Mouse (Mus musculus) layer of hippocampus, adult 8-10 months (tissue): ENCODE measurements around the gene Phf10. TPM values are rescaled to one million over a fixed set of nuclear protein-coding genes. Genes with fewer than 3 reads are reported as not detected.
A peak's percentile ranks its signal among the peaks of the same experiment; 100 is the strongest.
"Not testable (repeated sequence)": the region's sequence is repeated elsewhere in the genome, so short reads cannot be mapped to it uniquely, and the experiment has no call there.

ENCODE experiments used
- DNase-seq, 2 experiments: peaks; one replicate each; pipeline ENCODE4 v3.0.0; 2022; ENCODE audit warnings: low spot score in 2 of 2
- total RNA-seq, 4 experiments: library from RNA; stranded (reverse); gene quantifications; 2 replicates each; pipeline ENCODE4 v1.2.4; 2022

The Phf10 gene
- total RNA-seq, 4 experiments from 2014 or later, result 51.9 to 58.2 (median 55.7) TPM

DNA sequence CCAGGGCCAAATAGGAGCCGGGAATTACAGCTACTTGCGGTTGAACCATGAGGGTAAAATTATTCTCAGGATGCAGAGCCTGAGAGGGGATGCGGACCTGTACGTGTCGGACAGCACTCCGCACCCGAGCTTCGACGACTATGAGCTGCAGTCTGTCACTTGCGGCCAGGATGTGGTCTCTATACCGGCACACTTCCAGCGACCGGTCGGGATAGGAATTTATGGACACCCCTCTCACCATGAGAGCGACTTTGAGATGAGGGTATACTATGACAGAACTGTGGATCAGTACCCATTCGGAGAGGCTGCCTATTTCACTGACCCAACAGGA lies 17.4 kb downstream of the Phf10 start:
- DNase-seq, result peak in 1 of 2 experiments; percentile 7

DNA sequence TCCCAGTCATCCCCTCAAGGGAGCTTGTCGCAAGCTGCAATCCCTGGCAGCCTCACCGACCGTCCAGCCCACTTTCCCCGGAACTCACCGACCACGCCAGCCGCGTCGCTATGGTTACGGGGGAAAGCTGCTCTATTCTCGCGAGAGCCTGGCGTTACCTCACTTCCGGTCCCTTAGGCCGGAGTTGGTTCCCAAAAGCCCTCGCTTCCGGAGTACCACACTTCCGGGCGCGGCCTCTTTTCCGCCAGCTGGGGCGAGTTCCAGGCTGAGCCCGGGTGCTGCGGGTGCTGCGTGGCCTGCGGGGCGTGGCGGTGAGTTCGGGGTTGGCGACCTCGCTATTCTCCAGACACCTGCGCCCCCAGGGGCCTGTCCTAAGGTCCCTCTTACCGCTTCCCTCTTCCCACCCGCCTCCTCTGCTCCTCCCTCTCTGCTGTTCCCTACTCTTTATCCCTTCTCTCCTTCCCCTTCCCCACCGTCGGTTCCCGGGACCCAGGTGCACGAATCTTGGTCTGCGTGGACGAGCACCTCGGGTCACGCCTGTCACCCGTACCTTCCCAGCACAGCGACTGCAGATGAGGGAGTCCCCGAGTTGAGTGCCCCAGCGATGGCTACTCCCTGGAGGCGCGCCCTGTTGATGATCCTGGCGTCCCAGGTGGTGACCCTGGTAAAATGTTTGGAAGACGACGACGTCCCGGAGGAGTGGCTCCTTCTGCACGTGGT lies 17.9 kb downstream of the Phf10 start, which contains the start of the genes Wdr27 and 1600012H06Rik:
TSS of gene Wdr27 (minus strand) at position 150 of the 720 bp plus-strand sequence.
TSS of gene 1600012H06Rik (plus strand) at position 176 of the 720 bp plus-strand sequence.
- DNase-seq, result peak; percentile 98

DNA sequence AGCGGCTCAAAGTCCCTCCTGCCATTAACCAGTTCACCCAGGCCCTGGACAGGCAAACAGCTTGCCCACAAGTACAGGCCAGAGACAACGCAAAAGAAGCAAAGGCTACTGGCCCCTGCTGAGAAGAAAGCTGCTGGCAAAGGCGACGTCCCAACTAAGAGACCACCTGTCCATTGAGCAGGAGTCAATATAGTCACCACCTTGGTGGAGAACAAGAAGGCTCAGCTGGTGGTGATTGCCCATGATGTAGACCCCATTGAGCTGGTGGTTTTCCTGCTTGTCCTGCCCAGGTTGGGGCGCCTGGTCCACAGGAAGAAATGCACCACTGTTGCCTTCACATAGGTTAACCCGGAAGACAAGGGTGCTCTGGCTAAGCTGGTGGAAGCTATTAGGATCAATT lies 18.9 kb downstream of the Phf10 start:
- DNase-seq, result peak in 1 of 2 experiments; percentile 13

DNA sequence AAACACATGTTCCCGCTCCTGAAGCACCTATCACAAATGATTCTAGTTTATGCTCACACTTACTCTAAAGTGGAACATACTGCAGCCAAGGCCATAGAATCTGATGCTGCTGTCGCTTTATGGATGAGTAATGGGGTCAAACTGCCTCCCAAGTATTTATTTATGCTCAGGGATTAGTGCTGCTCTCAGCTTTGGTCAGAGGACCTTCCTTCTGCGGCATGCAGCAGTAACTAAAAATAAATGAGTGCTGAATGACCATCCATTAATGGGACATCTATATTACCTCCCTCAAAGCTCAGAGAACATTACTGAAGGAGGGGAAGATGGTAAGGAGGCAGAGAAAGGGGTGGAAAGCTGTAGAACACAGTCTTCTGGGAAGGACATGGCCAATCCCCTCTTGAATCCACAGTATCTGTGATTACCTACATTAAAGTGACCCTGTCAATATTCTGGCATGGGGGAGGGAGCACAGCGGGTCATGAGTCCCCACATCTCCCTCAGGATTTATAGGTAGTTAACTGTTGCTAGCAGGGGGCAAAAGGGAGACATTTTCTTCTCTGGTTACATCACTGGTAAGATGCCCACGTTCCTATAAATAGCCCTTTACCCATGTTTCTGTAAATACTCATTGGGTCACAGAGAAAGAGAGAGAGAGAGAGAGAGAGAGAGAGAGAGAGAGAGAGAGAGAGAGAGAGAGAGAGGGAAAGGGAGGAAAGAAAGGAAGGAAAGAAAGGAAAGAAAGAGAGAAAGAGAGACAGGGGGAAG lies 25.1 kb downstream of the Phf10 start:
- no peak for DNase-seq

DNA sequence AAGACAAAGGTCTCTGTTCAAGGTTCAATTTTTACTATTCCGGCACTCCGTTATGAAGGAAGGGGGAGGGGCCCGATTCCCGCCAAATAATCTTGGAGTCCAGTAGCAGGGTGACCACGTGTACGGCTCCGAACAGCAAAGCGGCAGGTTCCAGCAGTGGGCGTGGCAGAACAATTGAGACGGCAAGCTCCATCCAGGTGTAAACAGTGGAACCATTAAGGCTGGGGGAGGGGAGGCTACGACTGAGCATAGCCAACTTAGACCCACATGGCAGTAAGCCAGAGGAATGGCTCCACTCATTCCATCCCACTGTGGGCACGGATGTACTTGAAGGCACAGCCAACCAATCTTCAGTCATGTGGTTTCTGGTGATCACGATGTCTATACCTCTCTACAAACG lies 25.8 kb downstream of the Phf10 start:
- not testable (repeated sequence) for DNase-seq

DNA sequence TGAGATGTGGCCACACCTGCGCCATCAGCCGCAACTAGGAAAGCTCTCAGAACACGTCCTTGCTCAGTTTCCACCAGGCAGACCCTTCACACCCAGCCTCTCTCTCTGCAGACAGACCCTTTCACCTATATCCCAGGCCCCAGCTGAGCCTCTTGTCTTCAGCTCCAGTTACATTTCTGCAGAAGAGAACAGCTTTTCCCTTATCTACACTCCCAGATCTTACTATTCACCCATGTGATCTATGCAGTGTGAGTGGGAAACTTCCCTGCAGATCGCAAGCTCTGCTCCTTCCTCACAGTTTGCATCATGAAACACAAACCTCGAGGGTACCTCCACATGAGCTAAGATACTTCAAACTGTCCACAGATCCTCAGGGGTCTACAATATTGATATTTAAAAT lies 29.6 kb downstream of the Phf10 start:
- no peak for DNase-seq

DNA sequence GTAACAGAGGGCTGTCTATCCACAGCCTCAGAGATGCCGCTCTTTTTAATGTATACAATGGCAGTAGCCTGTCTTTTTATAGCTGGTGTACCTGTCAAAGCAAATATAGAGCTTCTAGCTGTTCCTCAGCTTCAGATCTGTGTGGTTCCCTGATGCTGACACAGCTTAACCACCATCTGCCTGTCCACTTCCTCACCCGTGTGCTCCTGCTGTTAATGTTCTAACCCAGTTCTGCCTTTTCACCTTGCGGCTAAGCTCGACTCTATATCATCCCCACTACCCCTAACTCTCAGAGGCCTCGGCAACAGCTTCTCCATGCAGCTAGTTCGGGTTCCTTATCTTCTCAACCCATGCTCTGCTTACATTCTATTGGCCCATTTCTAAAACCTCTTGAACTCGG lies 30.4 kb downstream of the Phf10 start:
- no peak for DNase-seq

DNA sequence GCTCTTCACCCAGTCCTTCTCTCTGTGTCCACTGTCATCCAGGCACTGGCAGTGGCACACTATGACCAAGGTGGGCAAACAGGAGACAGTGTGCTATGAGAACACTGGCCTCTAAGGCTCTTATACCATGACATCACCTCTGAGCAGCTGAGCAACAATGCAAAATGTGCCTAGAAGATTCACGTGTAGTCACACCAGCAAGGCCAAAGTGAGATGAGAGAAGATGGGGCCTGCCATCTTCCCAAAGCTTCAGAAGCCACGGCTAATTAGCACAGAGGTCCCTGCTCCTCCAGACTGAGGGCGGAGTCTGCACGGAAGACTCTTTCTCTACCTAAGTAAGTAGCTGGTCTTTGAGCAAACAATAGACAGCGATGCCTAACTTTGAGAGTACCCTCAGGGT lies 32.4 kb downstream of the Phf10 start:
- DNase-seq, result no peak

DNA sequence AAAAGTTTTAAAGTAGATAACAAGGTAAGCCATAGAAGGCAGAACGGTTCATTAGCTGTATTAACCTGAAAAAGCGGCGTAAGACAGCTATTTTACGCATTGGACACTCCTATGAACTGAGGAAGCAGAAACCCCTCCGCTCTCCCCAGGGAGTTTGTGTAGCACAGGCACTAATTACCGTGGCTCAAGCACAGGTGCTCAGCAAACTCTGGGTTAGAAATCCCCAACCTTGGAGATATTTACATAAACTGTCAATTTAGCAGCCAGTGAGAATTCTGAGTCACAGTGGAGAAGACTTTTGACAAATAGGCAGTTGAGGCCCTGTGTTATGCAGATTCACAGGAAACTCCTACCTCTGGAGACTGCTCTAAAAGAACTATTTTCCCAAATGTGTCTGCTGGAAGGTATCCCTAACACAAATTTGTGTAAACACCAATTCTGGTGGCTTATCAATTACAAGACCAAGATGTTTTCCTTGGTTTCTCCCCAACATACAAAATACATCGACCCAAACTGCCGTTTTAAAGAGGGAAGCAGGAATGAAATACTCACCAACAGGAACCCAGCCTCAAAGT lies 33.3 kb downstream of the Phf10 start:
- DNase-seq, result no peak

DNA sequence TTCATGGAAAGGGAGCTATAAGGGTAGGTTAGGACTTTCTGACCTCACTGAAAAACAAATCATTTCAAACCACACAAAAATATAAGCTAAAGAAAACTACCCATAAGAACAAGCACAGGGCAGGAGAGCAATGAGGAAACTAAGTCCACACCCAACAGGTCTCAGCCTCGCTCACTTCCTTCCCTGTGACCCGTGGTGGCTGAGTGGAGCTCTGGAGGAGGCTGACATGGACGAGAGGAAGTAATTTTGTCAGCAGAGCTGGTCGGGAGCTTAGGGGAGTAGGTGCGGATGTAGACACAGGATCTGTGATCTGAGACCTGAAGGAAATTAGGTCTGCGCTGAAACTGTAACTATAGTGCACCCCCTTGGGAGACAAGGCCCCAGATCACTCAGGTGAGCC lies 39.5 kb downstream of the Phf10 start:
- DNase-seq, result no peak

DNA sequence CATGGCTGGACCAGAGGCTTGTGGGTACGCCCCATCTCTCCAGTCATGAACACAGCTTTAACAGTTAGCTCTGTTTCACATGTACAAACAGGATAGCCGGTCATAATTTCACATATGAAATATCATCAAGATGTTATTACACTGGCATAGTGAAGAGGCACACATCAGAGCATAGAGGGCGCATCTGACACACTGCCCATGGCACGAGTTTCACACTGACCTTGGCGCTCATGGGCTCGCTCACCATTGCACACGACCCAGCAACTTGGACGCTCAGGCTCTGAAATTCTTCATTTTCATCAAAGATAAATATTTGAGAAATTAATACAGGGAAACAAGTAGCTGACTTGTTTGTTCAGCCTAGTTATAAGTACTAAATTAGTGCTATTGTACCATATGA lies 43.2 kb downstream of the Phf10 start:
- DNase-seq, result no peak

DNA sequence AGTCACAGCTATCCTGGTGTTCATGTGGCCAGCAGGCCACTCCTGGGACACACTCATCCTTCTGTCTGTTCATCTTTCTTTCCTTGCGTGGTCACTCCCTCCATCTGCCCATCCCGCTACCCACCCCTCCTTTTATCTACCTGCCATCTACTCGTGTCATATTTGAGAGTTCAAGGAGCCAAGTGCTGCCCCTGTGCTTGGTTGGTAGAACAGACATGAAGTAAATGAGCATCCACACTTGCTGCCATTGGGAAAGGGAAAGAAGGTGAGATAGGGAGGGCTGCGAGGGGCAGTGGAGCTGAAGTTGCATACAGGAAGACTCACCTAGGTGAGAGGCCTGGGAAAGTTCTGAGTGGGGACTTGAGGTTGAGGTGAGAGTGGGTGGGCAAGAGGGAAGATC lies 46.7 kb downstream of the Phf10 start:
- DNase-seq, result no peak

DNA sequence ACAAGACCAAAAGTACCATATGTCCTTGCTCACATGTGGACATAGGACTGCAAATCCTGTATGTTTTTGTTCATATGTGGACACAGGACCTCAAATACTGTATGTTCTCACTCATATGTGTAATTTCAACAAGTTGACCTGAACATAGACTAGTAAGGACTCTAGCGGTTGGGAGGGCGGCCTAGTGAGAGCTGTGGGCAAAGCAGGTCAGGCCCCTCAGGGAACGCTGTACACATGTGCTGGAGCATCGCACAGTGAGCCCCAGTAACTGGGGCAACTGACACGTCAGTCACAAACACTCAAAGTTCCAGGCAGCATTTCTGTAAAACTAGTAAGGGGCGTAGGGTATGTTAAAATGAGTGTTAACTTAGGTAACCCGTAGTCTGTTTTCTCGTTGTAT lies 48.1 kb downstream of the Phf10 start:
- no peak for DNase-seq

DNA sequence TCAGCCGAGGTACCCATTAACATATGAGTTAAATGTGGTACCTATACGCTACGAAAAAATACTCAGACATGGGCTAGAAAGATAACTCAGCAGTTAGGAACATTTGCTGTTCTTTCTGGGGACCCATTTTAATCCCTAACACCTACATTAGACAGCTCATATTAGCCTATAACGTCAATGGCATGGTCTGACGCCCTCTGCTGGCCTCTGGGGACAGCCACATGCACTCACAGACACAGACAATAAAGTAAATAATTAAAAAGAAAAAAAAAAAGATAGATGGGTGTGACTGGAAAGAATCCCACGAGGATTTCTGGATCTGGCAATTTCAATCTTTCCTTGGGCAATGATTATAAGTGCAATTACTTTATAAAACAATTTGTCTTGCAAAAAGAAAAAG lies 48.7 kb downstream of the Phf10 start:
- DNase-seq, result no peak

DNA sequence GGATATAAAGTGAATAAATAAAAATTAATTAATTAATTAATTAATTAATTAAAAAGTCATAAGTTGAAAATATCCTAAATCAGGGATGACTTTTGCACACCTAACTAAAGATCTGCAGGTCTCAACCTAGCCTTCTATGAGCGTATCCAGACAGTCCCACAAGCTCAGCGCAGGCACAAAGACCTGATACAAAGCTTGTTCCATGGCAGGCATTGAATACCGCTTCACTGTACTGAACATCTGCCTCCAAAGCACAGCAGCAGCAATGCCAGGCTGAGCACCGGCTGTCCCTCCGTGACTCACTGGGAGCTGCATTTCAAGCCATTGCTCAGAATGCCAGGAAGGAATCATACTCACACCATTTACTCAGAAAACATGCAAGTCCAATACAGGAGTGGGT lies 50.3 kb downstream of the Phf10 start:
- peak in 1 of 2 experiments; percentile 17 for DNase-seq

DNA sequence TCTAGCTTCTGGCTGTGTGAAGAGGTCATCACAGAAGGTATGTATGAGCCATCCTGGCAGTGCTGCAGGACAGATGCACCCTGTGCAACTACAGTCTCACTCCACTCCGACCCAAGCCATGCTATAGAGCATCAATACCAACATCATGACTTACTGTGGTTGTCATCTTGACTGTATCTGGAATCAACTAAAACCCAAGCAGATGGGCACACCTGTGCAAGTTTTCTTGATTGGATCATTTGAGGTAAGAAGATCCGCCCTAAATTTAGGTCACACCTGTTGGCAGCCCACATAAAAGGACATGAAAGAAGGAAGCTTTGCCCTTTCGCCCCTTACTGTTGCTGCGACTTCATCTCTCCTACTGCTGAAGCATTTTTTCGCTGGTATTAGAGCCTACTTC lies 51.7 kb downstream of the Phf10 start:
- DNase-seq, result no peak

DNA sequence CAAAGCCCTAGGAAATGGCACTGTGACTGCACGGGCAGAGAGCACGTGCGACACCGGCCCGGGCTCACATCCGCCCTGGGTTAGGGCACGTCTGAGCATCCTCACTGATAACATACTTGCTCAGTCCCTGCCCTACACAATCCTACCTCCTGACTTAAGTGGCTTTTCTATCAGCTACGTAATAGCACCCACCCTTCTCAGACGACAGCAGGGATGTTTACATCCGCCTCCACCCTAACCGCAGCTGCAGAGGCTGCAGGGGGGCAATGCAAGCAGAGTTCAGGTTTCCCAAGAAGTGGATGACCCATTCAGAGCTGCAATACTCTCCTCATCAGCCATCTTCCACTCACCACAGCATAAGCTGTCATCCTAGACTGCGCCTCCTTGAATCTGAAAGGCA lies 53.9 kb downstream of the Phf10 start:
- no peak for DNase-seq

DNA sequence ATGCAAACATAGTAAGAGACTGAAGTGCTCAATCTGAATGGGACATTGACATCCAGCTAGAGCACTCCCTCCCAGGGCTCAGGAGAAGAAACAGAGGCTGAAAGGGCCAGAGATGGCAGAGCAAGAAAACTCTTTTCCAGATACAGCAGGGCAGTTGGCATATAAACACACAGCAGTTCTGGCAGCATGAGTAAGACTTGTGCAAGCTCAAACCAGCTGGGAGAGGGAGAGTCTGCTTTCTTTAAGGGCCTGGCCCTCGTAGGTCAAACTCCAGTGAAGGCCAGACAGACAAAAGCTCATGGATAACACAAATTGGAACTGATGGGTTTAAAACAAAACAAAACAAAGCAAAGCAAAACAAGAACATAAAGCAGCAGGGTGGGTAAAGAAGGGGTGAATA lies 54.5 kb downstream of the Phf10 start:
- no peak for DNase-seq

DNA sequence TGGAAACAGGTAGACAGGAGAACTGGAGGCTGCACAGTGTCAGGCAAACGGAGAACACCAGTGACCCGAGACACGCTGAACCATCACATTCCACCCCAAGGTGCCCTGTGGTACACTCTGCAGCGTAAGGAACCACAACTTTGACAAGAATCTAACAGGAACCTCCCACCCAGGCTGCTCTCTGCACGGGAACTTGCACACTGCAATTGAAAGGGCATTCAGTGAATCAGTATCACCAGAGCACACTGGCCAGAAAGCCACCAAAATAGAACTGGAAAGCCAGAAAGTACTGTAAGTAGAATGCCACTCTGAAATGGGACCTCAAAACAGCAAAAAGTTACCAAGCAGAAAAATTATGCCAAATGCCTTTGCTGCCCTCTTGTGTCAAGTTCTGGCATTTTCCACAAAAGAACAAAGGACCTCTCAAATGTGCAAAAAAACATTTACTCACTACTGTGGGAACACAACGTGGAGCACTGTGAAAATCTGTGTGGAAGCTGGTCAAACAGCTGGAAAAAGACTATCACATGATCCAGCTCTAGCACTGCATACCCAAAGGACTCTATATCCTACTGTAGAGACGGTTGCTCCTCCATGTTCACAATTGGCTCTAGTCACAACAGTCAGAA lies 56.3 kb downstream of the Phf10 start:
- DNase-seq, result peak; percentile 62 to 84

DNA sequence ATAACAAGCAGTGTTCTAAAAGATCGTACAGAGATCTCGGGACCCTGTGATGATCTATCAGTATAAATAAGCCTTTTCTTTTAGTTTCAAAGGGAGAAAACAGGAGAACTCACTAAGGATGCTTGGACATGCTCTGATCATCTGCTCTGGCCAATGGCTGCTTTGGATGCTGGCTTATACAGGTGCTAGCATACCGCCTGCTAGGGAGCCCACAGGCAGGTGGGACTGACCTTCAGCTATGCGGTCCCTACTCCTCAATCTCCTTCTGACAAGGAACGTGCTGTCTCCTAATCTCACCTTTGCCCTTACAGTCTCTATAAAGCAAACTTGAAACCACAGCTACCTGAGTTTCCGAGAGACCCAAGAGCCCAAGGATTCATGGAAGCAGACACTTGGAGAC lies 56.9 kb downstream of the Phf10 start:
- no peak for DNase-seq

DNA sequence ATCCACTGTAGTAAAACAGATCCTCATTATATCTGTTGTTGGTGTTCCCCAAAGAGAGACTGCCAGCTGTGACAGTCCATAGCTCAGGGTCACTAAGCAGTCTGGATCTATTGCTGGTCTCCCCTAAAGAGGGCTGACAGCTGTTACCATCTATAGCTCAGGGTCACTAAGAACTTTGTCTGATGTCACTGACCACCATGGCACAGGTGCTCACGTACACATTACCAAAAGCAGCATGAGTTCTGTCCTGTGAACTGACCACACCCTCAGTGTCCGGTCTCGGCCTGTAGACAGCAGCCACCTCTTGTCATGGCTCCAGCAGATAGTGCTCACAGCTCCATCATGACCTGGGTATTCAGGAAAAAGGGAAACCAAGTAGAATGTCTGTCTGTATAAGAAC lies 57.9 kb downstream of the Phf10 start:
- DNase-seq, result no peak

DNA sequence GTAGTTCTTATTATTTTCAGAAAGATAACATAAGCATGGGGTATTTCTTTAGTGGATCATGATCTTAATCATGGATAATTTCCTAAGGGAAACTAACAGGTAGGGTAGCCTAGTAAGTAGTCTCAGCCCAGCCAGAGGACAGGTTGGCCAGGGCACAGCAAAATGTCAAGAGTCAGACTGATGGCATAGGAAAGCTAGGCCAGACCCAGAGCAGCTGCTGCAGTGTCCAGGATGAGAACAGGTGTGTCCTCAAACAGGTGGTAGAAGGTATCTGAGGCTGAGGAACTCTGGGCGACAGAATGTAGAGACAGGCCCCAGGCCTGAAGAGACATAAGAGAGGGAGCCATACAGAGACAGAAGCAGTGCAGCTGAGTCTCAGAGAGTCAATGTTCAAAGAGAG lies 62.1 kb downstream of the Phf10 start:
- DNase-seq, result no peak
